Mouse (Mus musculus) lung, embryonic 14.5 days (tissue): ENCODE data around the gene Ctsc. TPM values are rescaled to one million over a fixed set of nuclear protein-coding genes. Genes with fewer than 3 reads are reported as not detected.
A peak's percentile ranks its signal among the peaks of the same experiment; 100 is the strongest.

Experiments
- ATAC-seq: fragments of 200-750 bp; cut with Nextera tagmentation; 2 replicates; pipeline ENCODE4 v1.8.0; 2017; ENCODE audit warnings: mild to moderate bottlenecking, moderate TSS enrichment, moderate library complexity; ENCODE audit not compliant: insufficient read depth
- DNase-seq: peaks from one replicate; pipeline ENCODE4 v3.0.0-alpha.2; 2015
- H3K27ac ChIP-seq: fragments of 300-500 bp; sonication (generic); 2 replicates; pipeline ENCODE4 v1.5.1; 2014; ENCODE audit warnings: low read depth, mild to moderate bottlenecking, moderate library complexity
- H3K27me3 ChIP-seq: fragments of 300-500 bp; sonication (generic); 2 replicates; pipeline ENCODE4 v1.6.1; 2014; ENCODE audit warnings: low read length, control low read depth; ENCODE audit not compliant: insufficient read depth
- H3K36me3 ChIP-seq: fragments of 300-500 bp; sonication (generic); 2 replicates; pipeline ENCODE4 v1.6.1; 2014; ENCODE audit warnings: control low read depth; ENCODE audit not compliant: insufficient read depth
- H3K4me1 ChIP-seq: fragments of 300-500 bp; sonication (generic); 2 replicates; pipeline ENCODE4 v1.6.1; 2014; ENCODE audit warnings: antibody characterized with exemption, control low read depth; ENCODE audit not compliant: insufficient read depth
- H3K4me2 ChIP-seq: fragments of 300-500 bp; sonication (generic); 2 replicates; pipeline ENCODE4 v1.6.1; 2014; ENCODE audit warnings: mild to moderate bottlenecking
- H3K4me3 ChIP-seq: fragments of 300-500 bp; sonication (generic); 2 replicates; pipeline ENCODE4 v1.5.1; 2014; ENCODE audit warnings: low read depth, low read length
- H3K9ac ChIP-seq: fragments of 300-500 bp; sonication (generic); 2 replicates; pipeline ENCODE4 v1.6.1; 2014
- H3K9me3 ChIP-seq: fragments of 300-500 bp; sonication (generic); 2 replicates; pipeline ENCODE4 v1.6.1; 2016; ENCODE audit warnings: low read depth, low read length, control low read depth
- CTCF ChIP-seq: IDR thresholded peaks from 2 replicates; pipeline ENCODE4 v1.5.1; 2016; ENCODE audit warnings: antibody characterized with exemption, low read depth
- WGBS: fragments of 180-500 bp; shearing (Covaris S2); extraction: QIAGEN DNeasy Blood & Tissue Kit; methylation state at CpG from one replicate; pipeline ENCODE4 v1.1.7; 2014; 5-methylcytosine and 5-hydroxymethylcytosine counted together
- polyA plus RNA-seq: library from polyadenylated mRNA; unstranded; fragments of >200 nt; fragmentation: Nextera tagmentation; extraction: Ambion mirVana; gene quantifications from 2 replicates; pipeline ENCODE4 v1.2.1, GENCODE M21; 2014

The Ctsc gene
- polyA plus RNA-seq, 1 experiment from 2014 or later = 92.6 TPM

- no peak for DNase-seq
- H3K9ac ChIP-seq = no peak overlapping the region
- no peak overlapping the region for H3K4me2 ChIP-seq
- ATAC-seq = no peak
- H3K9me3 ChIP-seq = no peaks in the 10 kb centered on the region; the same call in 1 of the 2 replicates
- no peak for TF ChIP-seq CTCF
- H3K27me3 ChIP-seq = no peaks in the 10 kb centered on the region
- no peaks in the 10 kb centered on the region for H3K4me1 ChIP-seq
- WGBS = 49% methylated on average over 1 of the region's 1 CpGs
- H3K36me3 ChIP-seq = no peaks in the 10 kb centered on the region
- no peak overlapping the region for H3K4me3 ChIP-seq
- H3K27ac ChIP-seq = no peak overlapping the region
These were observed 26.4 kb upstream of the Ctsc start for GRCm38 (mm10) chr7:88251535-88251934.

- no peak for TF ChIP-seq CTCF
- DNase-seq (no peak), ATAC-seq (no peak)
- Histone ChIP-seq H3K27me3 (no peaks in the 10 kb centered on the region), H3K36me3 (no peaks in the 10 kb centered on the region), H3K4me1 (no peaks in the 10 kb centered on the region), H3K4me2 (no peak overlapping the region), H3K4me3 (no peak overlapping the region), H3K9me3 (no peaks in the 10 kb centered on the region; the same call in 1 of the 2 replicates), H3K27ac (no peak overlapping the region), H3K9ac (no peak overlapping the region)
These were observed 25.8 kb upstream of the Ctsc start for GRCm38 (mm10) chr7:88252129-88252528.

- no peak overlapping the region for H3K27ac ChIP-seq
- no peaks in the 10 kb centered on the region for H3K4me1 ChIP-seq
- no peaks in the 10 kb centered on the region for H3K27me3 ChIP-seq
- no peak for TF ChIP-seq CTCF
- ATAC-seq = no peak
- H3K36me3 ChIP-seq = no peaks in the 10 kb centered on the region
- no peak overlapping the region for H3K4me2 ChIP-seq
- DNase-seq = no peak
- H3K4me3 ChIP-seq = no peak overlapping the region
- no peak overlapping the region for H3K9ac ChIP-seq
- no peaks in the 10 kb centered on the region; the same call in 1 of the 2 replicates for H3K9me3 ChIP-seq
These were observed 23.0 kb upstream of the Ctsc start for GRCm38 (mm10) chr7:88254884-88255283.

- H3K27ac ChIP-seq = no peak overlapping the region
- no peak overlapping the region for H3K4me3 ChIP-seq
- H3K36me3 ChIP-seq = no peaks in the 10 kb centered on the region
- no peak for ATAC-seq
- WGBS = 68% methylated on average over 7 of the region's 7 CpGs
- no peaks in the 10 kb centered on the region for H3K27me3 ChIP-seq
- H3K4me1 ChIP-seq = no peaks in the 10 kb centered on the region
- no peak for DNase-seq
- no peaks in the 10 kb centered on the region for H3K9me3 ChIP-seq
- TF ChIP-seq CTCF = no peak
- no peak overlapping the region for H3K4me2 ChIP-seq
- no peak overlapping the region for H3K9ac ChIP-seq
These were observed 18.5 kb upstream of the Ctsc start for GRCm38 (mm10) chr7:88259155-88259925.

GRCm38 (mm10) chr7:88261799-88262198 is 16.1 kb upstream of the Ctsc start:
- Histone ChIP-seq H3K9ac (no peak overlapping the region), H3K9me3 (no peaks in the 10 kb centered on the region), H3K27me3 (no peaks in the 10 kb centered on the region), H3K4me3 (no peak overlapping the region), H3K4me2 (no peak overlapping the region), H3K4me1 (no peaks in the 10 kb centered on the region), H3K27ac (no peak overlapping the region), H3K36me3 (no peaks in the 10 kb centered on the region)
- ATAC-seq (no peak), DNase-seq (no peak)
- no peak for TF ChIP-seq CTCF
- WGBS = 59% methylated on average over 4 of the region's 4 CpGs

- Histone ChIP-seq H3K9ac (no peak overlapping the region), H3K27ac (no peak overlapping the region), H3K4me3 (no peak overlapping the region), H3K36me3 (no peaks in the 10 kb centered on the region), H3K4me2 (no peak overlapping the region), H3K9me3 (no peaks in the 10 kb centered on the region), H3K27me3 (no peaks in the 10 kb centered on the region), H3K4me1 (no peaks in the 10 kb centered on the region)
- no peak for TF ChIP-seq CTCF
- ATAC-seq (no peak), DNase-seq (no peak)
- 62% methylated on average over 5 of the region's 5 CpGs for WGBS
These were observed 13.0 kb upstream of the Ctsc start for GRCm38 (mm10) chr7:88264861-88265260.

GRCm38 (mm10) chr7:88269913-88270312 is 8.0 kb upstream of the Ctsc start:
- Histone ChIP-seq H3K27me3 (no peaks in the 10 kb centered on the region), H3K4me2 (no peak overlapping the region), H3K9me3 (no peaks in the 10 kb centered on the region), H3K27ac (no peak overlapping the region), H3K9ac (no peak overlapping the region), H3K4me3 (no peak overlapping the region), H3K4me1 (no peaks in the 10 kb centered on the region; the same call in 1 of the 2 replicates), H3K36me3 (no peaks in the 10 kb centered on the region)
- DNase-seq = no peak
- ATAC-seq = no peak
- TF ChIP-seq CTCF = no peak
- WGBS = 65% methylated on average over 1 of the region's 1 CpGs

GRCm38 (mm10) chr7:88271531-88271930 is 6.4 kb upstream of the Ctsc start:
- no peaks in the 10 kb centered on the region for H3K27me3 ChIP-seq
- TF ChIP-seq CTCF = no peak
- no peaks in the 10 kb centered on the region for H3K36me3 ChIP-seq
- DNase-seq (peak; percentile 68), ATAC-seq (peak; percentile 74; the same call in 1 of the 2 replicates)
- no peaks in the 10 kb centered on the region for H3K9me3 ChIP-seq
- no peaks in the 10 kb centered on the region; the same call in 1 of the 2 replicates for H3K4me1 ChIP-seq
- H3K27ac ChIP-seq = no peak overlapping the region
- H3K4me3 ChIP-seq = no peak overlapping the region
- 19% methylated on average over 2 of the region's 2 CpGs for WGBS
- H3K9ac ChIP-seq = no peak overlapping the region
- no peak overlapping the region for H3K4me2 ChIP-seq
